8 mouse cellular contexts compared by ENCODE assay signal in the genomic region with DNA sequence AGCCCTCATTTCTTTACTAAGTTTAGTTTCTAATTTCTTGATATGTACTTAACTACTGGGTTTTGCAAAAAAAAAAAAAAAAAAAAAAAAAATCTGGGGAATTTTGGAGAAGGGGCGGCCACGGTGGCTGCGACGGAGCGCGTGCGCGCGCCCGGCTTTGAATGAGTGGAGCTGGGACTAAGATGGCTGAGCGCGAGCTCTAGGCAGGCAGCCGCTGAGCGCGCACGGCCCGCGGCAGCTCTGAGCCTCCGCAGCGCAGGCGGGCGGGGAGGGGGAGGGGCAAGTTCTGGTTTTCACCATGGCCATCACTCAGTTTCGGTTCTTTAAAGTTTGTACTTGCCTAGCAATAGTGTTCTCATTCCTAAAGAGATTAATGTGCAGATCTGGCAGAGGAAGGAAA.
DNase-seq lines count a peak whose midpoint lies in the region; ATAC-seq and TF ChIP-seq lines count a peak whose summit lies in the region.

No protein-coding gene starts in this region.

- H3K4me1 ChIP-seq in lung, embryonic 16.5 days (replicated peaks; ENCODE audit: control insufficient read depth, insufficient read depth, low read length) = no peaks in the 10 kb centered on the region
- peaks cover 9% of the 10 kb centered on the region for H3K4me1 ChIP-seq in olfactory bulb, adult 2 months (ENCODE audit: control insufficient read depth, insufficient read depth, low read length)

- H3K27ac ChIP-seq in lung, embryonic 16.5 days (ENCODE audit: low read length) = no peak overlapping the region
- no peak overlapping the region; the same call in 1 of the 2 replicates for H3K27ac ChIP-seq in olfactory bulb, adult 2 months (ENCODE audit: insufficient read depth, low read depth, low read length)

- no peaks in the 10 kb centered on the region for H3K36me3 ChIP-seq in lung, embryonic 16.5 days (ENCODE audit: control insufficient read depth, insufficient read depth, low read length)

- no peak for TF ChIP-seq POLR2A in olfactory bulb, adult 2 months (IDR thresholded peaks at IDR 0.05; ENCODE audit: insufficient read depth, low read depth, low read length)

- no peaks in the 10 kb centered on the region for H3K9me3 ChIP-seq in lung, embryonic 16.5 days (ENCODE audit: control insufficient read depth, low read length)

- H3K27me3 ChIP-seq in lung, embryonic 16.5 days (ENCODE audit: control insufficient read depth, insufficient read depth, low read depth, low read length) = no peaks in the 10 kb centered on the region

- no peak for TF ChIP-seq CTCF in olfactory bulb, adult 2 months (IDR thresholded peaks at IDR 0.05; ENCODE audit: insufficient read depth, low read depth, low read length)

- peak overlapping the region; percentile 35 for H3K4me3 ChIP-seq in lung, embryonic 16.5 days (ENCODE audit: low read length)
- H3K4me3 ChIP-seq in olfactory bulb, adult 2 months (ENCODE audit: insufficient read depth, low read depth, low read length) = peak overlapping the region; percentile 18; the same call in 1 of the 2 replicates

- H3K4me2 ChIP-seq in lung, embryonic 16.5 days (ENCODE audit: low read depth, low read length) = peak overlapping the region; percentile 54

- H3K9ac ChIP-seq in lung, embryonic 16.5 days (ENCODE audit: low read length) = peak overlapping the region; percentile 47; the same call in 1 of the 2 replicates

- peak; percentile 39 for DNase-seq in R1 (ENCODE audit: low read depth, low spot score)
- DNase-seq in cerebellum, postnatal 10 days = peak; percentile 85 to 87
- DNase-seq in frontal cortex, adult 2 months (ENCODE audit: extremely low spot score in 1 of 2, low spot score in 1 of 2) = peak; percentile 20 to 80
- DNase-seq in layer of hippocampus, adult 9-11 months = peak; percentile 73
- peak; percentile 58 to 60 for DNase-seq in thymus, postnatal 10 days (ENCODE audit: low spot score in 2 of 2)

- 2% methylated on average over 19 of the region's 23 CpGs for WGBS in lung, embryonic 16.5 days
- 2% methylated on average over 23 of the region's 23 CpGs for WGBS in olfactory bulb, adult 2 months

- ATAC-seq in hematopoietic stem cell, adult 5-6 weeks (replicated peaks in 1 of 2; ENCODE audit: insufficient read depth in 1 of 2, low FRiP score in 2 of 2, low TSS enrichment in 1 of 2, low read depth in 1 of 2, poor library complexity in 2 of 2, severe bottlenecking in 2 of 2) = peak; percentile 75 to 91; a peak in 3 of 4 replicates
- peak; percentile 89 for ATAC-seq in lung, embryonic 16.5 days (ENCODE audit: low read depth)
